Mouse (Mus musculus): ENCODE results near the gene Dusp21.

- TF ChIP-seq CTCF (IDR thresholded peaks at IDR 0.05) (no peak), EP300 (IDR thresholded peaks at IDR 0.05) (no peak)
Measured at GRCm38 (mm10) chrX:18179492-18179891, 33.8 kb downstream of the Dusp21 start.

Data from lung, postnatal 0 days (tissue).